8 mouse cellular contexts compared by ENCODE assay signal in the genomic region with DNA sequence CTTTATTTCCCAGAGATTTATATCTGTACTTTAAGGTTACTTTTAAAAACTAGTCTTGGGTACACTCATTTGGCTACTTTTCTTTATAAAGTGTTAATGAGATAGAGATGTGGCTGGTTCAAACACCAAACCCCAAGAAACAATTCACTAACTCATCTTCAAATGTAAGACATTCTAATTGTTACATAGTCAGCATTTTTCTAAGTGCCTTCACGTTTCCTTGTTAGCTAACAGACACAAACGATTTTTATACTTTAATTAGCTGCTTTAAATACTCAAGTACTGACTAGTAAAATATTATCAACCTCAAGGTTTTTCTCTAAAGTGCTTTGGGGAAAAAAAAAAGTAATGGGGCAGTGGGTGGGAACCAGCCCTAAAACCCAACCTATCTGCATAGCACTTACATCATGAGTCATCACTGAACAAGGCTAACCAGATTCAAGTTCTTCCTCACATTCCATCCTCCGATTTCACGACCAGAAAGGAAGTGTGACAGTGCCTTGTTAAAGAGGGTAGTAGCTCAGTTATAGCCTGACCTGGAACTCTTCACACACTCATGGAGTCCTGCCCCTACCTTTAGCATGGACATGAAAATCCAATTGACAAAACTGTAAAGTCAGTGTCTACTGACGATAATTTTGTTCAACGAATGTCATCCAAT. TPM values are rescaled to one million over a fixed set of nuclear protein-coding genes. Genes with fewer than 3 reads are reported as not detected.
DNase-seq lines count a peak whose midpoint lies in the region; ATAC-seq lines count a peak whose summit lies in the region.

No protein-coding gene starts in this region.

- peak overlapping the region; percentile 80 for H3K4me2 ChIP-seq in forebrain, embryonic 11.5 days (ENCODE audit: low read depth, low read length, severe bottlenecking)
- H3K4me2 ChIP-seq in intestine, embryonic 15.5 days (replicated peaks): peak overlapping the region; percentile 74

- no peaks in the 10 kb centered on the region for H3K27me3 ChIP-seq in forebrain, embryonic 11.5 days (ENCODE audit: control insufficient read depth, insufficient read depth, low read length)
- no peaks in the 10 kb centered on the region for H3K27me3 ChIP-seq in intestine, embryonic 15.5 days (replicated peaks)

- ATAC-seq in forebrain, embryonic 11.5 days (replicated peaks; ENCODE audit: low FRiP score): no peak
- peak; percentile 48 for ATAC-seq in intestine, embryonic 15.5 days

- peak overlapping the region; percentile 95 for H3K4me3 ChIP-seq in forebrain, embryonic 11.5 days (ENCODE audit: low read depth, low read length)
- peak overlapping the region; percentile 96 for H3K4me3 ChIP-seq in intestine, embryonic 15.5 days (replicated peaks)

- WGBS in forebrain, embryonic 11.5 days: 36% methylated on average over 6 of the region's 6 CpGs
- WGBS in intestine, embryonic 15.5 days: 7% methylated on average over 6 of the region's 6 CpGs

- H3K27ac ChIP-seq in forebrain, embryonic 11.5 days (ENCODE audit: low read depth, low read length): no peak overlapping the region
- peak overlapping the region; percentile 93 for H3K27ac ChIP-seq in intestine, embryonic 15.5 days

- no peaks in the 10 kb centered on the region for H3K9me3 ChIP-seq in forebrain, embryonic 11.5 days (ENCODE audit: control insufficient read depth, low read length)
- no peaks in the 10 kb centered on the region for H3K9me3 ChIP-seq in intestine, embryonic 15.5 days

- DNase-seq in kidney, adult 9 months: peak; percentile 44
- DNase-seq in kidney, postnatal 10 days: no peak
- DNase-seq in MN1 (ENCODE audit: low spot score): peak; percentile 38
- no peak for DNase-seq in forebrain, embryonic 11.5 days (ENCODE audit: low spot score)
- DNase-seq in mesoderm, embryonic 11.5 days (ENCODE audit: low read depth, low spot score): peak; percentile 31
- DNase-seq in frontal cortex, postnatal 14 days (ENCODE audit: low spot score in 2 of 2): no peak
- DNase-seq in left cerebral cortex, adult 9 months (ENCODE audit: low spot score in 2 of 2): no peak

- H3K36me3 ChIP-seq in forebrain, embryonic 11.5 days (ENCODE audit: control insufficient read depth, insufficient read depth, low read length): peaks cover 5% of the 10 kb centered on the region; the same call in 1 of the 2 replicates
- 0 out of 2 replicates have a peak, but pooled peaks cover 2% of the 10 kb centered on the region for H3K36me3 ChIP-seq in intestine, embryonic 15.5 days

- H3K9ac ChIP-seq in forebrain, embryonic 11.5 days (ENCODE audit: low read length): peak overlapping the region; percentile 98
- peak overlapping the region; percentile 89 for H3K9ac ChIP-seq in intestine, embryonic 15.5 days

- peaks cover 3% of the 10 kb centered on the region; the same call in 1 of the 2 replicates for H3K4me1 ChIP-seq in forebrain, embryonic 11.5 days (replicated peaks; ENCODE audit: control insufficient read depth, insufficient read depth, low read length)
- H3K4me1 ChIP-seq in intestine, embryonic 15.5 days (replicated peaks): peaks cover 13% of the 10 kb centered on the region

RNA-seq across cellular contexts. Expression of a gene that starts 1.5 kb away (rescaled TPM):
- polyA plus RNA-seq in forebrain, embryonic 11.5 days (2014; fragmentation: Nextera tagmentation; extraction: Ambion mirVana): 355 and 371 TPM in 2 replicates
- 166 and 207 TPM in 2 replicates for polyA plus RNA-seq in intestine, embryonic 15.5 days (2015; fragmentation: Nextera tagmentation; extraction: Ambion mirVana)

RNA-seq across cellular contexts. Expression of a gene that starts 43.7 kb away (rescaled TPM):
- polyA plus RNA-seq in forebrain, embryonic 11.5 days (2014; fragmentation: Nextera tagmentation; extraction: Ambion mirVana): 0.40 TPM in 1 of 2 replicates, not detected in the other
- polyA plus RNA-seq in intestine, embryonic 15.5 days (2015; fragmentation: Nextera tagmentation; extraction: Ambion mirVana): not detected in 2 replicates

Comparison
In these comparisons a context has a peak if more than half of its experiments do, and no peak if none do; other contexts are left out.
1. DNase-seq: peak in kidney, adult 9 months (single experiment), MN1 (single experiment) and mesoderm, embryonic 11.5 days (single experiment); none in kidney, postnatal 10 days (single experiment), forebrain, embryonic 11.5 days (single experiment), frontal cortex, postnatal 14 days (0 of 2) and left cerebral cortex, adult 9 months (0 of 2).